Mouse (Mus musculus) cerebellum, postnatal 10 days (tissue): ENCODE data around the gene Zfp963.
"Not testable (repeated sequence)": the region's sequence is repeated elsewhere in the genome, so short reads cannot be mapped to it uniquely, and the experiment has no call there.

ENCODE experiments used
- DNase-seq, 2 experiments: peaks; one replicate each; pipeline ENCODE4 v3.0.0; 2021; ENCODE audit warnings: mixed read lengths in 2 of 2

Zfp963 gene

GRCm38 (mm10) chr8:69735495-69735894, 14.3 kb downstream of the Zfp963 start:
- no peak for DNase-seq

GRCm38 (mm10) chr8:69717232-69717580, 32.6 kb downstream of the Zfp963 start:
- no peak for DNase-seq

GRCm38 (mm10) chr8:69716403-69717231, 33.2 kb downstream of the Zfp963 start:
- peak; percentile 97 for DNase-seq

- DNase-seq = no peak
Measured at GRCm38 (mm10) chr8:69715366-69715765, 34.4 kb downstream of the Zfp963 start.

DNA sequence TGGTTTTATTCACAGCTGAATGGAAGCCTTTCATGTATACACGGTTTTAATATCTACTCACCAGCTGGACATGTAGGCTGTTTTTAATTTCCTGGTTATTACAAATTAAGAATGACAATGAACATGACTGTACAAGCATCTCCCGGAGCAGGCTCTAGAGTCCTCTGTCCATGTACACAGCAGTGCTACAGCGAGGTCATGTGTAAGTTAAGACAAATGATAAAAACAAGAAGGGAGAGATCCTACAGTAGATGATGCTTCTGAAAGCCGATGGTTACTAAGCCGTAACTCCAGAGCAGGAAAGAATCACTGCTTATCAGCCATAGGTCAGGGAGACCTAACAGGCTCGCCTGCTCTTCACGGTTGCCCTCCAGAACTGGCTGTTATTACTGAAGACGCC, 36.3 kb downstream of the Zfp963 start:
- no peak for DNase-seq

- DNase-seq = not testable (repeated sequence)
Measured at GRCm38 (mm10) chr8:69710624-69711023, 39.1 kb downstream of the Zfp963 start, which contains the start of gene Zfp869. Gene Zfp869, minus strand, starts transcription at chr8:69710724.

DNA sequence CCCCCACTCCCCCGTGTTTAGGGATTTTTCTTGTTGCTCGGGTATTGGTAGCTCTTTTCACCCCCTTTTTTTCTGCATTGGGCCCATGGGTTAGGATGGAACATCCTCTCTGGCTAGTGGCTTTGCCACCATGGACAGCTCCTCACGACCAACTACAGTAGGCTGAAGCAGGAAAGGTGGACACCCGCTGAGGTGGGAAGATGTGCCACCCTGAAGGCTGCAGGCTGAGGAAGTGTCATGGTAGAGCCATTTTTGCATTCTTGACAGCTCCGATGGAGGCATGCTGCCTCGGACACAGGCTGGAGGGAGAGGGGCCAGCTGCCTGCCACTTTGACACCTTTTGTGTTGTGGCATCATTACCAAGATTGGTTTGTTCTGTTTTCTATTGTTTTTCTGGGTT, 48.0 kb downstream of the Zfp963 start:
- no peak for DNase-seq
